Mouse (Mus musculus) left cerebral cortex, postnatal 36 days (tissue): ENCODE measurements at regions not wholly inside any gene's neighbourhood (a gene's known extent, or its start where the extent isn't known, plus 50 kb on each side); places are given as distances from the start of the nearest gene placed in this dataset.

Experiments used
- DNase-seq, 2 experiments: peaks; one replicate each; pipeline ENCODE4 v3.0.0; 2021 to 2022; ENCODE audit warnings: low spot score in 2 of 2, mixed read lengths in 1 of 2
- intact Hi-C: fragments of 180-260 bp; cut with DNase I; formaldehyde crosslinking; loops from one replicate; pipeline ENCODE4 v1.15.1; 2025

DNA sequence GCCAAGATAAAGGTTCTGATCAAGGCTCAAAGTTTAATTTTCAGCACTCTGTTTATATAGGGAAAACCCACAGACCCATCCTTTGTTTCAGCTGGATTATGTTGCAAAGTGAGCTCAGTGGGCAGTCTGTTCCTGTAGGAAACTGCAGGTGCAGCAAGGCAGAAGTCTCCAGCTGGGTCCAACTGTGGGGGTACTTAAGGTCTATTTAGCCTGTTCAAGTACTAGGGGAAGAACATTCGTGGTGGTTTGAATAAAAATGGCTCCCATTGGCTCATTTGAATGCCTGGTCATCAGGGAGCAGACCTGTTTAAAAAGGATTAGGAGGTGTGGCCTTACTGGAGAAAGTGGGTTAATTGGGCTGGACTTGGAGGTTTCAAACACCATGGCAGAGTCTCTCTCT is 106.3 kb downstream of the 2410131K14Rik start:
- intact Hi-C loops: no loop called here
- DNase-seq: no peak

- intact Hi-C loops: no loop called here
- DNase-seq: peak; percentile 54 to 64
Observed at GRCm38 (mm10) chr5:118352142-118352541, 107.1 kb downstream of the 2410131K14Rik start.

DNA sequence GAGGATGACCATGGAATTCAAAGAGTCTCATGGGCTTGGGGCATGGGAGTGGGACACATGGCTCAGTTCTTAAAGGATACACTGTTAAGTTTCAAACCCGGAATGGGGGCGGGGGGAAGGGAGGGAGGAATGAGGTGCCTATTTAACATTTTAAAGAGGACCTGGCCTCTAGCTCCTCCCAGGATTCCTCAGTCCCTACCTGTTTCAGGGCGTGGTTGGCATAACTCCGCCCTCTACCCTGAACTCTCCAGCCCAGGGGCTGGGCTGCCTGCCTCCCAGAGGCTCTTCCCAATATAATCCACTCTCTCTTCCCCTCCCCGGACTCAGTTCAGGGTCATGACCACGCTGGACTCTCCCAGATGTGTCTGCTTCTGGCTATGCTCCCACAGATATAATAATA is 108.0 kb downstream of the 2410131K14Rik start:
- intact Hi-C loops: no loop called here
- DNase-seq: no peak

GRCm38 (mm10) chr5:118353689-118354088 is 108.7 kb downstream of the 2410131K14Rik start:
- no peak for DNase-seq
- intact Hi-C loops: no loop called here

GRCm38 (mm10) chr5:118354127-118354526 is 109.1 kb downstream of the 2410131K14Rik start:
- DNase-seq: no peak
- intact Hi-C loops: no loop called here

GRCm38 (mm10) chr5:118354871-118355270 is 109.8 kb downstream of the 2410131K14Rik start:
- intact Hi-C loops: no loop called here
- no peak for DNase-seq

- intact Hi-C loops: no loop called here
Observed at GRCm38 (mm10) chr5:118355287-118355686, 110.3 kb downstream of the 2410131K14Rik start.

GRCm38 (mm10) chr5:118355691-118356337 is 110.8 kb downstream of the 2410131K14Rik start:
- intact Hi-C loops: no loop called here
- DNase-seq: no peak

More at GRCm38 (mm10) chr5:118355287-118355686, 110.3 kb downstream of the 2410131K14Rik start:
- no peak for DNase-seq

- DNase-seq: no peak
- intact Hi-C loops: no loop called here
Observed at GRCm38 (mm10) chr5:118359646-118360373, 114.8 kb downstream of the 2410131K14Rik start.

GRCm38 (mm10) chr5:118360374-118361064 is 115.5 kb downstream of the 2410131K14Rik start:
- no peak for DNase-seq
- intact Hi-C loops: no loop called here

DNA sequence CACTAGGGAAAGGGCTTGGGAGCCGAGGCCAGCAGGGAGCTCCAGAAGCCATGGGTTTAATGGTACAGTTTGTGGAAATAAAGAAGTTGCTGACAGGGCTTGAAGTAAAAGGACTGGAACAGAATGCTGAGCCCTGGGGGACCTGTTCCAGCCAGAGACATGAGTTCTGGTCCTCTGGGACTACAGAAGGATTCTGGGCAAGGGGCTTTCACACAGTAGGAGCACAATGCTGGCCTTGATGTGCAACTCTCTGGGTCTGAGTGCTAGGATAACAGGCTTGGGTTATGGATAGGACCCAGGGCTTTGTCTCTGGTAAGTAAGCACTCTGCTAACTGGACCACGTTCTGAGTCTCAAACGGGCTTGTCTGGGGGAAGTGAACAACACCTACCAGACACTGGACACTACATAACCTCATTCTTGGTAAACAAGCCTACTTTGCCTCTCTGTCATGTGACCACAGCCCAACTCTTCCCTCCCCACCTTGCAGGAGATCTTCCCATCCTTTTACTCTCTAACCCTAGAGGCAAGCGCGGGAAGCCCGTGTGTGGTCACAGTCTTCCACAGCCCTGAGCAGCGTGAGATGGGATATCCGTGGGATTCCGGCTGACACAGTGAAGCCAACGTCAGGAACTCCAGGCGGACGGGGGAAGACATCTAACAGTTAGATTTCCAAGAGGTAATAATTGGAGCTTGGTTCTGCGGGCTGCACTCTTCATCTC is 116.3 kb downstream of the 2410131K14Rik start:
- no peak for DNase-seq
- intact Hi-C loops: no loop called here

DNA sequence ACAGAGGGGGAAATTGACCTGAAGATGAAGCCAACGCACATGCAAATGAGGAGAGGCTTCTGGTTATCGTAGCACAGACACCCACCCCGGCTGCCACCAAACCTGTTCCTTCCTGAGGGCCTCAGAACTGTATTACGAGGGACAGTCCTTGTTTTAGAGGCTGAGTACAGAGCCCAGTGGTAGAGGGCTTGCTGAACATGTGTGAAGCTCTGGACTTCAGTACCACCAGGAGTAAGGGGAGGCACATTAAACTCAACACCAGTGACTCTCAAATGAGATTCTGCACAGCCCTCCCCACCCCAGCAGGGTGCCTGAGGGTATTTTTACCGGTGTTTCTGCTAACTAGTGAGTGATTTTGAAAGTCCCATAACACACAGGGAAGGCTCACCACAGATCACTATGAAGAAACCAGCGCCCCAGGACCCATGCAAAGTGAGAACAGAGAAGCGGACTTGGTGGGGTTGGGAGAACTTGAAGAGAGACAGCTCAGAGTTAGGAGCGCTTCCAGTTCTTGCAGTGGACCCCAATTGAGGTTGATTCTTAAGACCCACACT is 116.9 kb downstream of the 2410131K14Rik start:
- intact Hi-C loops: no loop called here
- DNase-seq: no peak

DNA sequence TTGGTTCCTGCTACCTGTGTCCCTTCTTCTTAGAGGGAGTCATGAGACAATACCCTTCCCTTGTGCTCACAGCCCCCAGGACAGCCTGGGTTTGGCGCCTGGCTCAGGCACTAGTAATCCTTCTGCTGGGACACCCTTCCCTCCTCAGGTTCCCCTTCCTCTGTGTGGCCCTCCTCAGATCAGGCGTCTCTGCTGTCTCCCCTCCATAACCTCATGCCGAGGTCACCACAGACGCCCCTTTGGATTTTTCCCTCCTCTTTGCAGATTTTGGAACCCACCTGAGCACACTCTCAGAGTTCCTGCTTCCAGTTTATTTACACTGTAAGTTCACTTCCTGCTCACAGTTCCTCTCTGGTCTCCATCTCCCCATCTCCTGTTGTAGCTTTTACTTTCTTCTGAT is 117.7 kb downstream of the 2410131K14Rik start:
- DNase-seq: no peak
- intact Hi-C loops: no loop called here

DNA sequence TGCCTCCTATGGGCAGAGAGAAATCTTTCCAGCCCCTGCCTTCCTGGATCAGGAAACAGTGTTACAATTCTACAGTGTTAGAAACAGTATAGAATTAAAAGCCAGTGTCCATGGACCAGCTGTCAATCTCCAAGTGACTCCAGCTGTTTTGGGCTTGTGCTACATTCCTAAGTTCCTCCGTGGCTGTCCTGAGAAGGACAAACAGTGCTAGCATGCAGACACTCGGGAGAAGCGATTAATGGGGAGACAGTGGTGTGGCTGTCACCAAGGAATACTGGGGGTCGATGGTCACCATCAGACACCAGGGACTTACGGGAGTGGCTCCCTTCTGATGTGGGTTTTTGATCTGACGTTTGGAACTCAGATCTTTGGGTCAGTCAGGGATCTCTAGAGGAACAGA is 118.1 kb downstream of the 2410131K14Rik start:
- intact Hi-C loops: no loop called here
- no peak for DNase-seq

DNA sequence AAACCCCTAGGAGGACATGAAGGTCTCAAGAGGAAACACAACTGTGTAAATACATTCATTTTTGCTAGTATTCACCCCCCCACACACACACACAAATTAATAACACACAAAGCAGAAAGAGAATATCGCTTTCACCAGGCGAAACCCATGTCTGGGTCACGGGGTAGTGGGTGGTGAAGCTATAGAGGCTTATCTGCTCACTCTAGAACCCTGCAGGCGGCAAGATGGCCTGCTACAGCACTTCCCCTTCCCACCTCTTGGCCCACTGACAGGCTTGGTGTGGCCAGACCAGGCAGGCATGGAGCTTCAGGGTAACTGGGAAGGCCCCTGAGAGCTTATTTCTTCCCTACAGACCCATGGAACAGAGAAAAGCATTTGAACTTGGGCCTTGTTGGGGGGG is 119.6 kb downstream of the 2410131K14Rik start:
- intact Hi-C loops: no loop called here
- no peak for DNase-seq

DNA sequence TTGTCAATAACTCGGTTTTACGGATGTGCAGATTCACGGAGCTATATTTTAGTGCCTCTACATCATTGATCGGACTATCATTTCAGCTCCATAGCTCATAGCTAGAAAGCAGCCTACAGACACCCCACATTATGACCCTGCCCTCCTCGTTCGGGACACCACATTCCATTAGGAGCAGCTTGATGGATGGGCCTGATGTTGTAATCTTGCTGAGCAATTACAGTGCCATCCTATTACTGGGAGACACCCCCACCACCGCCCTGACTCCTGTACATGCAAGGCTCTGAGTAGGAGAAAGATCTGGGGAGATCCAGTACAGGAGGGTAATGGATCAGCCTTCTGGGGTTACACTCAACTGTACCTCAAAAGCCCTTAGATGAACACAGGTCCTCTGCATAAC is 120.2 kb downstream of the 2410131K14Rik start:
- DNase-seq: no peak
- intact Hi-C loops: no loop called here

GRCm38 (mm10) chr5:118365651-118366050 is 120.6 kb downstream of the 2410131K14Rik start:
- intact Hi-C loops: no loop called here
- no peak for DNase-seq

GRCm38 (mm10) chr5:118367047-118367446 is 122.0 kb downstream of the 2410131K14Rik start:
- DNase-seq: peak; percentile 21 to 40
- intact Hi-C loops: no loop called here

GRCm38 (mm10) chr5:118373581-118373981 is 128.6 kb downstream of the 2410131K14Rik start:
- peak; percentile 30 to 41 for DNase-seq
- intact Hi-C loops: no loop called here

DNA sequence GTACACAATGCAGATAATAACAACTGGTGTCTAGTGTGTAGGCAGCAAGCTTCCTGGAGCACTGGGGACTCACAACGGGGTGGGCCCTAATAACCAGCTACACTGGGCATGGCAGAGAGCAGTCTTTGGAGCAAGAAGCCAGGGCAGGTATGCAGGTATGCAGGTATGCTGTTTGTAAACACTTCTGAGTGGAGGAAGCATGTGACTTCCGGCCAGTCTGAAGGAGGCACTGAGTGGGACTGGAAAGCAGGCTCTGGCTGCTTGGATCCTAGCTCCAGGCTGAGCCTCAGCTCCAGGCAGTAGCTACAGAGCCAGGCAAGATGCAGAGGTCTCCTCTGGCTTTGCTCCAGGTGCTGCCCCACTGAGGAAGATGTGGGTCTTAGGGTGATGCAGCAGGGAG is 129.9 kb downstream of the 2410131K14Rik start:
- intact Hi-C loops: no loop called here
- DNase-seq: no peak
